Mouse (Mus musculus) C2C12 (cell line): ENCODE measurements around the gene Clasrp. TPM values are rescaled to one million over a fixed set of nuclear protein-coding genes. Genes with fewer than 3 reads are reported as not detected.
A peak's percentile ranks its signal among the peaks of the same experiment; 100 is the strongest.

ENCODE experiments used
- H3K27me3 ChIP-seq: one replicate; pipeline ENCODE4 v1.6.1; 2011; ENCODE audit not compliant: control insufficient read depth, insufficient read depth, insufficient read length
- H3K36me3 ChIP-seq: one replicate; pipeline ENCODE4 v1.6.1; 2011; ENCODE audit not compliant: control insufficient read depth, insufficient read depth
- H3K4me3 ChIP-seq: one replicate; pipeline ENCODE4 v1.5.1; 2011; ENCODE audit warnings: mild to moderate bottlenecking, control low read depth; ENCODE audit not compliant: poor library complexity, insufficient read depth, severe bottlenecking
- H3K79me2 ChIP-seq: one replicate; pipeline ENCODE4 v1.6.1; 2011; ENCODE audit not compliant: control insufficient read depth, insufficient read depth
- H3K79me3 ChIP-seq: one replicate; pipeline ENCODE4 v1.6.1; 2011; ENCODE audit warnings: low read depth, control low read depth
- H3ac ChIP-seq: one replicate; pipeline ENCODE3; 2011; ENCODE audit warnings: low read depth; ENCODE audit not compliant: control insufficient read depth, insufficient read length
- CEBPB ChIP-seq: IDR thresholded peaks from one replicate; pipeline ENCODE4 v1.6.1; 2011; ENCODE audit warnings: low read depth, mild to moderate bottlenecking, control low read depth, moderate library complexity
- CTCF ChIP-seq: IDR thresholded peaks from one replicate; pipeline ENCODE4 v1.5.1; 2011; ENCODE audit not compliant: control insufficient read depth, insufficient read depth, insufficient read length
- FOSL1 ChIP-seq: IDR thresholded peaks from one replicate; pipeline ENCODE4 v1.8.0; 2011; ENCODE audit warnings: mild to moderate bottlenecking, low read length; ENCODE audit not compliant: poor library complexity, insufficient read depth, severe bottlenecking
- MAX ChIP-seq: IDR thresholded peaks from one replicate; pipeline ENCODE4 v1.6.1; 2011; ENCODE audit warnings: mild to moderate bottlenecking, control low read depth
- MYOD1 ChIP-seq: IDR thresholded peaks from one replicate; pipeline ENCODE4 v1.6.1; 2011; ENCODE audit warnings: low read depth; ENCODE audit not compliant: control insufficient read depth, insufficient read length
- MYOG ChIP-seq: IDR thresholded peaks from one replicate; pipeline ENCODE4 v1.6.1; 2011; ENCODE audit not compliant: control insufficient read depth, insufficient read length; ENCODE audit errors: extremely low read depth
- USF1 ChIP-seq: IDR thresholded peaks from one replicate; pipeline ENCODE4 v1.6.1; 2011; ENCODE audit warnings: low read depth, mild to moderate bottlenecking, control low read depth, moderate library complexity
- polyA plus RNA-seq: library from polyadenylated mRNA; unstranded; fragments of >200 nt; fragmentation: generic; extraction: Trizol; gene quantifications from one replicate; pipeline ENCODE4 v1.2.1, GENCODE M21; 2012; ENCODE audit warnings: missing spikeins

The Clasrp gene
- polyA plus RNA-seq, 1 experiment = 19.0 TPM

DNA sequence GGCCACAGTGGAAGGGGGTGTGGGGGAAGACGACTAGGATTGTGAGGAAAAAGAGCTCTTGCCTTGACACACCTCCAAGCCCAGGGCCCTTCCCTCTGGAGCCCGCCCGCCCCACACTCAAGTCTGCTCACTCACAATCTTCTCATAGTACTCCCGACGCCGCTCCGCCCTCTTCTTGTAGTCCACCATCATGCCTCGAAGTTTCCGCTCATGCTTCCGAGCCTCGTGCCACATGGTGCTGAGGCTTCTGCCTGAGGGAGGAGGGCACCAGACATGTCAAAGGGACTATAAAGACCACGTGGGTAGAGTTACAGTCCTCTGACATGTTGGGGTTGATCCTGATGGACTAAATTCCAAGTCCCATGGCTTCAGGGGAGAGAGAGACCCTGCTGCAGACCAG is 1.2 kb downstream of the Clasrp start:
- H3K79me2 ChIP-seq = peaks cover 41% of the 10 kb centered on the region
- H3K4me3 ChIP-seq = no peak overlapping the region
- peak overlapping the region; percentile 22 for H3ac ChIP-seq
- TF ChIP-seq MYOG = no peak
- TF ChIP-seq MAX = no peak
- no peak for TF ChIP-seq CTCF
- TF ChIP-seq USF1 = no peak
- no peak for TF ChIP-seq FOSL1
- no peak for TF ChIP-seq CEBPB
- no peak for TF ChIP-seq MYOD1
- H3K27me3 ChIP-seq = no peaks in the 10 kb centered on the region
- H3K36me3 ChIP-seq = peaks cover 12% of the 10 kb centered on the region
- peaks cover 21% of the 10 kb centered on the region for H3K79me3 ChIP-seq

DNA sequence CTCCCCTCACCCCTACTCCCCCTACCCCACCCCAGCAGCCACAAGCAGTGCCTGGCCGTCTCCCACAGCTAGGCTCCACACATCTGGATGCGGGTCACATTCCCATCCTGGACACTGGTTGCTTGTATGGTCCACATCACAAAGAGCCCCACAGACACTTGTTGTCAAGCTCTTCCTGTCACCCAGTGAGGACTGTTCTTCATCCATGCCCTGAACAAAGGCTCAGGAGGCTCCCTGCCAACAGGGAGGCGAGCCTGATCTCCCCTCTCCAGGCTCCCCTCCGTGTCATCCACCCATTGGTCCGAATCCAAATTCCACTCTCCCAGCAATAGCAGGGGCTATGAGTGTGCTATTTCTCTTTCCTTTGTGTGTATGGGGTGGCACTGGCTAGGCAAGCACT is 3.7 kb downstream of the Clasrp start:
- Histone ChIP-seq H3K79me2 (peaks cover 55% of the 10 kb centered on the region), H3K36me3 (peaks cover 12% of the 10 kb centered on the region), H3ac (no peak overlapping the region), H3K79me3 (peaks cover 21% of the 10 kb centered on the region), H3K4me3 (no peak overlapping the region), H3K27me3 (no peaks in the 10 kb centered on the region)
- TF ChIP-seq MYOD1 = no peak
- TF ChIP-seq MAX = no peak
- no peak for TF ChIP-seq CTCF
- no peak for TF ChIP-seq USF1
- no peak for TF ChIP-seq FOSL1
- no peak for TF ChIP-seq MYOG
- TF ChIP-seq CEBPB = no peak

DNA sequence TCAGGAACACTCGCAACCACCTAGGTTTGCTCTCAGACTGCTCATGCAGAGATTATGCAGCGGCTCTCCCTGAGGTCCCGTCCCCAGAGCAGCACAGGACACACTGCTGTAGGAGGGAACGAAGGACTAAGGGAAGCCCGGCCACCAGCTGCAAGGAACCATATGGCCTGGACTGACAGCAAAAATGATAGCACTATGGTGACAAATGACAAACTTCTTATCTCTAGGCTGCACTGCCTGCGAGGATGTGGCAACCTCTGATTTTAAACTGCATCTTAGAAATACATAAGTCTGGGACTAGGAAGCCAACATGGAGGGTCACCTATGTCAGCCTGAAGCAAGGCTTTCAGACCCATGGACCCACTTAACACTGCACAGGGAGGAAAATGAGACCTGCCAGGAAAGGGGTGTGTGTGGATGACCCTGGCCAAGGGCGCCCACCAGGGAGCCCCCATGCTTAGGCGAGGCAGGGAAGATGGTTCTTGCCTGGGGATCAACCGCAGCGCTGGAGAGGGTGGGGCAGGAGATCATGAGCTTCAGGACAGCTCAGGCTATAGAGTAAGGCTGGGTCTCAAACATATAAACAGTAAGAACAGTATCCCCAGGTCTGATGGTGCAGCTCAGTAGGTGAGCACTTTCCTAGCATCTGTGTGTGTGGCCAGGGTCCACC is 11.1 kb downstream of the Clasrp start:
- no peak overlapping the region for H3K4me3 ChIP-seq
- H3K79me2 ChIP-seq = peaks cover 23% of the 10 kb centered on the region
- TF ChIP-seq MYOD1 (no peak), MYOG (no peak), MAX (no peak)
- no peaks in the 10 kb centered on the region for H3K27me3 ChIP-seq
- H3K36me3 ChIP-seq = peaks cover 17% of the 10 kb centered on the region
- no peaks in the 10 kb centered on the region for H3K79me3 ChIP-seq
- H3ac ChIP-seq = no peak overlapping the region

DNA sequence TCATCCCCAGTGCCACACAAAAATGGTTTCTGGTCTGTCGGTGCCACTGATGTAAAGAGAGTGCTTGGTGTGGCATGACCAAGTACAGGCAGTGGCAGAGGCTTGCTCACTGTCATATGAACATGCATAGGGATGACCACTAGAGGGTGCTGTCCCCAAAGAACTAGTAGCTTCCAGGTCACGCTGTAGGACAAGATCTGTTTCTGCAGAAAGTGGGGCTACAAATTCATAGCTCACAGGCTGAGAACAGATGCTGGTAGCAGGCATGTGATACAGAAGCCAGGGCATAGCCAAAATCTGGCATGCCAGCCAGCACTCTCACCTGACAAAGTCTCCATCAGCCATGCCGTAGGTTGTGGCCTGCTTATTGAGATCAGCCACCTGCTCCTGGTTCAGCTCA is 14.4 kb downstream of the Clasrp start:
- Histone ChIP-seq H3K4me3 (no peak overlapping the region), H3K27me3 (no peaks in the 10 kb centered on the region), H3ac (no peak overlapping the region), H3K79me2 (peaks cover under 1% of the 10 kb centered on the region), H3K36me3 (peaks cover 23% of the 10 kb centered on the region), H3K79me3 (no peaks in the 10 kb centered on the region)
- TF ChIP-seq USF1 (no peak), CTCF (peak; percentile 67)

DNA sequence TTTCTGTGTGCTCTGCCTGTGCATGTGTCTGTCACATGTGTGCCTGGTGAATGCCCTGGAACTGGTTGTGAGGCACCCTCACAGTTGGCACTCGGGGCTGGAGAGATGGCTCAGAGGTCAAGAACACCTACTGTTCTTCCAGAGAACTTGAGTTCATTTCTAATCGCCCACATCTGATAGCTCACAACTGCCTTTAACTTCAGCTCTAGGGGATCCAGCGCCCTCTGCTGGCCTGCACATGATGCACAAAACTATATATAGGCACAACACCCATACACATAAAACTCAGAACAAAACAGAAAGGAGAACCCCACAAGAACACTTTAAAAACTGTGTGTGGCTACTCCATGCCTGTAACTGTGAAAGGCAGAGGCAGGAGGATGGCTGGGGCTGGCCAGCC is 15.1 kb downstream of the Clasrp start:
- Histone ChIP-seq H3K27me3 (no peaks in the 10 kb centered on the region), H3K79me2 (no peaks in the 10 kb centered on the region), H3K36me3 (peaks cover 26% of the 10 kb centered on the region), H3K79me3 (no peaks in the 10 kb centered on the region), H3K4me3 (no peak overlapping the region), H3ac (no peak overlapping the region)
- TF ChIP-seq MYOD1 (no peak), MYOG (no peak), CEBPB (no peak)

GRCm38 (mm10) chr7:19586269-19586668 is 18.0 kb downstream of the Clasrp start:
- Histone ChIP-seq H3K4me3 (no peak overlapping the region), H3ac (no peak overlapping the region), H3K36me3 (peaks cover 25% of the 10 kb centered on the region)

More at GRCm38 (mm10) chr7:19586269-19586668, 18.0 kb downstream of the Clasrp start:
- no peaks in the 10 kb centered on the region for H3K79me2 ChIP-seq
- no peaks in the 10 kb centered on the region for H3K79me3 ChIP-seq
- H3K27me3 ChIP-seq = no peaks in the 10 kb centered on the region
- no peak for TF ChIP-seq FOSL1
- TF ChIP-seq USF1 = no peak
- no peak for TF ChIP-seq MYOD1
- no peak for TF ChIP-seq MAX
- TF ChIP-seq CEBPB = no peak
- no peak for TF ChIP-seq CTCF
- no peak for TF ChIP-seq MYOG
